Mouse (Mus musculus) midbrain, embryonic 12.5 days (tissue): ENCODE measurements around the gene Vmn1r233. TPM values are rescaled to one million over a fixed set of nuclear protein-coding genes. Genes with fewer than 3 reads are reported as not detected.

ENCODE experiments used
- ATAC-seq: fragments of 200-750 bp; cut with Nextera tagmentation; 2 replicates; pipeline ENCODE4 v1.8.0; 2017; ENCODE audit warnings: low read depth, moderate TSS enrichment, moderate library complexity; ENCODE audit not compliant: low FRiP score
- H3K27ac ChIP-seq: fragments of 300-500 bp; sonication (generic); replicated peaks from 2 replicates; pipeline ENCODE4 v1.5.1; 2016; ENCODE audit warnings: mild to moderate bottlenecking
- H3K27me3 ChIP-seq: fragments of 300-500 bp; sonication (generic); 2 replicates; pipeline ENCODE4 v1.6.1; 2016; ENCODE audit warnings: mild to moderate bottlenecking
- H3K36me3 ChIP-seq: fragments of 300-500 bp; sonication (generic); 2 replicates; pipeline ENCODE4 v1.6.1; 2016
- H3K4me1 ChIP-seq: fragments of 300-500 bp; sonication (generic); 2 replicates; pipeline ENCODE4 v1.6.1; 2016
- H3K4me2 ChIP-seq: fragments of 300-500 bp; sonication (generic); replicated peaks from 2 replicates; pipeline ENCODE4 v1.6.1; 2016; ENCODE audit warnings: mild to moderate bottlenecking, moderate library complexity
- H3K4me3 ChIP-seq: fragments of 300-500 bp; sonication (generic); 2 replicates; pipeline ENCODE4 v1.5.1; 2016; ENCODE audit warnings: mild to moderate bottlenecking
- H3K9ac ChIP-seq: fragments of 300-500 bp; sonication (generic); replicated peaks from 2 replicates; pipeline ENCODE4 v1.6.1; 2016; ENCODE audit warnings: mild to moderate bottlenecking, moderate library complexity
- H3K9me3 ChIP-seq: fragments of 300-500 bp; sonication (generic); 2 replicates; pipeline ENCODE4 v1.6.1; 2016; ENCODE audit warnings: mild to moderate bottlenecking
- WGBS: fragments of 180-500 bp; shearing (Covaris S2); methylation state at CpG from one replicate; pipeline ENCODE4 v1.1.7; 2016; 5-methylcytosine and 5-hydroxymethylcytosine counted together
- polyA plus RNA-seq: library from polyadenylated mRNA; unstranded; fragments of >200 nt; fragmentation: Nextera tagmentation; extraction: Ambion mirVana; gene quantifications from 2 replicates; pipeline ENCODE4 v1.2.1, GENCODE M21; 2016

Gene Vmn1r233
- polyA plus RNA-seq: not detected in 2 replicates

GRCm38 (mm10) chr17:20996364-20996763, at the start of gene Vmn1r233:
TSS of gene Vmn1r233 (minus strand) at chr17:20996464.
- Histone ChIP-seq H3K36me3 (no peaks in the 10 kb centered on the region), H3K9me3 (no peaks in the 10 kb centered on the region), H3K4me1 (no peaks in the 10 kb centered on the region), H3K27ac (no peak within 1 kb of the TSS), H3K27me3 (no peaks in the 10 kb centered on the region), H3K9ac (no peak within 1 kb of the TSS), H3K4me2 (no peak within 1 kb of the TSS), H3K4me3 (no peak within 1 kb of the TSS)
- ATAC-seq: no peak

GRCm38 (mm10) chr17:21018410-21019080, 22.3 kb upstream of the Vmn1r233 start:
- 97% methylated on average over 1 of the region's 1 CpGs for WGBS
- Histone ChIP-seq H3K4me2 (no peak overlapping the region), H3K4me1 (no peaks in the 10 kb centered on the region), H3K36me3 (peaks cover 70% of the 10 kb centered on the region), H3K27me3 (no peaks in the 10 kb centered on the region), H3K27ac (no peak overlapping the region), H3K4me3 (no peak overlapping the region), H3K9ac (no peak overlapping the region), H3K9me3 (no peaks in the 10 kb centered on the region)
- ATAC-seq: no peak

- no peak for ATAC-seq
- H3K36me3 ChIP-seq: peaks cover 23% of the 10 kb centered on the region
- peaks cover 14% of the 10 kb centered on the region for H3K4me1 ChIP-seq
- peak overlapping the region; percentile 78 for H3K4me3 ChIP-seq
- WGBS: 33% methylated on average over 1 of the region's 1 CpGs
- H3K27ac ChIP-seq: 0 out of 2 replicates have a peak overlapping the region, but pooled peaks have one; percentile 92
- peak overlapping the region; percentile 87 for H3K9ac ChIP-seq
- no peaks in the 10 kb centered on the region; the same call in 1 of the 2 replicates for H3K27me3 ChIP-seq
- H3K9me3 ChIP-seq: no peaks in the 10 kb centered on the region
- H3K4me2 ChIP-seq: peak overlapping the region; percentile 83
These were observed 13.5 kb upstream of the Vmn1r233 start for GRCm38 (mm10) chr17:21009726-21010125.

GRCm38 (mm10) chr17:21008382-21009331, 12.4 kb upstream of the Vmn1r233 start, which contains the start of gene Zfp160:
TSS of gene Zfp160 (plus strand) at chr17:21008903.
- Histone ChIP-seq H3K9ac (peak within 1 kb of the TSS; percentile 87), H3K4me3 (peak within 1 kb of the TSS; percentile 78), H3K4me1 (peaks cover 14% of the 10 kb centered on the region), H3K4me2 (peak within 1 kb of the TSS; percentile 83), H3K27me3 (no peaks in the 10 kb centered on the region; the same call in 1 of the 2 replicates), H3K27ac (peak within 1 kb of the TSS; percentile 92), H3K9me3 (no peaks in the 10 kb centered on the region), H3K36me3 (peaks cover 19% of the 10 kb centered on the region)
- 5% methylated on average over 36 of the region's 36 CpGs for WGBS
- peak; percentile 97 for ATAC-seq

GRCm38 (mm10) chr17:20993716-20994115, 2.5 kb downstream of the Vmn1r233 start:
- ATAC-seq: no peak
- Histone ChIP-seq H3K9me3 (no peaks in the 10 kb centered on the region), H3K27me3 (no peaks in the 10 kb centered on the region), H3K4me1 (no peaks in the 10 kb centered on the region), H3K4me2 (no peak overlapping the region), H3K27ac (no peak overlapping the region), H3K4me3 (no peak overlapping the region), H3K9ac (no peak overlapping the region), H3K36me3 (no peaks in the 10 kb centered on the region)
- 75% methylated on average over 2 of the region's 2 CpGs for WGBS

- Histone ChIP-seq H3K27me3 (no peaks in the 10 kb centered on the region), H3K9me3 (no peaks in the 10 kb centered on the region), H3K36me3 (peaks cover 78% of the 10 kb centered on the region), H3K4me2 (no peak overlapping the region), H3K4me3 (no peak overlapping the region), H3K9ac (no peak overlapping the region), H3K4me1 (no peaks in the 10 kb centered on the region), H3K27ac (no peak overlapping the region)
- ATAC-seq: no peak
These were observed 29.6 kb downstream of the Vmn1r233 start for GRCm38 (mm10) chr17:20966681-20967080.

- Histone ChIP-seq H3K4me3 (no peak overlapping the region), H3K9me3 (no peaks in the 10 kb centered on the region), H3K36me3 (peaks cover 90% of the 10 kb centered on the region), H3K27ac (no peak overlapping the region), H3K4me1 (no peaks in the 10 kb centered on the region), H3K4me2 (no peak overlapping the region), H3K9ac (no peak overlapping the region), H3K27me3 (no peaks in the 10 kb centered on the region)
- 91% methylated on average over 4 of the region's 4 CpGs for WGBS
- ATAC-seq: no peak
These were observed 30.8 kb downstream of the Vmn1r233 start for GRCm38 (mm10) chr17:20965421-20965820.

- Histone ChIP-seq H3K9me3 (no peaks in the 10 kb centered on the region), H3K27ac (no peak overlapping the region), H3K27me3 (no peaks in the 10 kb centered on the region), H3K4me2 (no peak overlapping the region), H3K9ac (no peak overlapping the region), H3K4me3 (no peak overlapping the region), H3K4me1 (no peaks in the 10 kb centered on the region), H3K36me3 (peaks cover 99% of the 10 kb centered on the region)
- WGBS: 96% methylated on average over 5 of the region's 5 CpGs
- no peak for ATAC-seq
These were observed 35.9 kb downstream of the Vmn1r233 start for GRCm38 (mm10) chr17:20960386-20960785.

- H3K36me3 ChIP-seq: peaks cover 1% of the 10 kb centered on the region; the same call in 1 of the 2 replicates
- ATAC-seq: no peak
- no peaks in the 10 kb centered on the region for H3K27me3 ChIP-seq
- H3K4me2 ChIP-seq: peak overlapping the region; percentile 76
- no peaks in the 10 kb centered on the region for H3K9me3 ChIP-seq
- peak overlapping the region; percentile 86 for H3K9ac ChIP-seq
- no peak overlapping the region for H3K27ac ChIP-seq
- H3K4me1 ChIP-seq: peaks cover 33% of the 10 kb centered on the region
- H3K4me3 ChIP-seq: peak overlapping the region; percentile 74
These were observed 49.6 kb downstream of the Vmn1r233 start for GRCm38 (mm10) chr17:20946636-20947035.

- no peaks in the 10 kb centered on the region for H3K27me3 ChIP-seq
- no peaks in the 10 kb centered on the region for H3K9me3 ChIP-seq
- no peak for ATAC-seq
- no peaks in the 10 kb centered on the region for H3K36me3 ChIP-seq
- H3K4me1 ChIP-seq: peaks cover 33% of the 10 kb centered on the region
- peak overlapping the region; percentile 86 for H3K9ac ChIP-seq
- 1% methylated on average over 13 of the region's 13 CpGs for WGBS
- peak overlapping the region; percentile 97 for H3K27ac ChIP-seq
- H3K4me2 ChIP-seq: peak overlapping the region; percentile 76
- H3K4me3 ChIP-seq: peak overlapping the region; percentile 74
These were observed 50.2 kb downstream of the Vmn1r233 start for GRCm38 (mm10) chr17:20946026-20946565.

- ATAC-seq: peak; percentile 98
- Histone ChIP-seq H3K4me1 (peaks cover 33% of the 10 kb centered on the region), H3K27ac (peak within 1 kb of the TSS; percentile 97), H3K9ac (peak within 1 kb of the TSS; percentile 86), H3K36me3 (no peaks in the 10 kb centered on the region), H3K27me3 (no peaks in the 10 kb centered on the region), H3K9me3 (no peaks in the 10 kb centered on the region), H3K4me2 (peak within 1 kb of the TSS; percentile 76), H3K4me3 (peak within 1 kb of the TSS; percentile 74)
- under 1% methylated on average over 69 of the region's 69 CpGs for WGBS
These were observed 51.0 kb downstream of the Vmn1r233 start, which contains the start of gene Ppp2r1a for GRCm38 (mm10) chr17:20944985-20945891. TSS of gene Ppp2r1a (plus strand) at chr17:20945311.
